Mouse (Mus musculus): Measurements from ENCODE around the gene Gdpgp1.

DNA sequence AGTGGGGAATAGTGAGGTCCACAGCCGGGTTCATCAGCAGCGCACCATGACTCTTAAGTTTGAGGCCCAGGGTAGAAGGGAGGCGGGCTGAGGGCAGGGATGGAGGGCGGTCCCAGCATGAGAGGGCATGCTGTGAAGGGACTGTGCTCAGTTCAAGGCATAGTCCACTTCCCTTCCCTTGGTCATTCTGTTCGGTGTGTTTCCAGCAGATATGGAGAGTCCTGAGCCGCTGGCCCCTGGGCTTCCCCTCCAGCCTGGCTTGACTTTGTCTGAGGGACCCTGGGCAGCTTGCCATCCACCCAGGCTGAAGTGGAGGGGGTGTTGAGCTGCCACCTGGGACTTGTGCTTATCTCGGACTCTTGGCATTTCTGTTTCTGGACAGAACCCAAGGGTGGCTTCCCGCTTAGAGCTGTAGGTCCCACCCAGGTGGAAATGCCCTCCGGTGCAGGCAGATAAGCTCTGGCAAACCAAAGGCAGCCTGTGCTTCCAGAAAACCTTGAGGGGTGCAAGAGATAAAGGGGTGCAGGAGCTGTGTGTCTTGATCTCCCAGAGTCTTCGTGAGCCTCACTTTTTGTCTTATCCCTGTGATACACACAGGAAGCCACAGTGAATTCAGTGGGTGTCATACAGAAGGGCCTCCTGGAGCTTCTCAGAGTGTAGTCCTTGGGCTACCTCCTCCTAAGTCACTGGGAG is 23.8 kb upstream of the Gdpgp1 start:
- TF ChIP-seq CTCF (IDR thresholded peaks at IDR 0.05; ENCODE audit: low read depth) = no peak
- peak; percentile 80 for TF ChIP-seq EP300 (IDR thresholded peaks at IDR 0.05; ENCODE audit: low read depth)

All from heart, postnatal 0 days (tissue).